Mouse (Mus musculus) 3134 (cell line): ENCODE measurements around the gene Olfr1107.

Source experiments
- DNase-seq: peaks from one replicate; pipeline ENCODE4 v3.0.0-alpha.2; 2011; ENCODE audit warnings: low spot score; ENCODE audit not compliant: insufficient read length; ENCODE audit errors: extremely low read depth

Olfr1107 gene

GRCm38 (mm10) chr2:87075717-87076116, at the start of gene Olfr1107:
Gene Olfr1107, minus strand, starts transcription at chr2:87075817.
- DNase-seq: no peak

- DNase-seq: no peak
These were observed 38.9 kb upstream of the Olfr1107 start, which contains the start of gene Olfr259 for GRCm38 (mm10) chr2:87114467-87114866. Gene Olfr259, minus strand, starts transcription at chr2:87114567.

GRCm38 (mm10) chr2:87095908-87096307, 20.3 kb upstream of the Olfr1107 start, which contains the start of gene Olfr1109:
Gene Olfr1109, minus strand, starts transcription at chr2:87096008.
- DNase-seq: no peak

- DNase-seq: no peak
These were observed 23.4 kb downstream of the Olfr1107 start, which contains the start of gene Olfr1106 for GRCm38 (mm10) chr2:87052173-87052572. Gene Olfr1106, minus strand, starts transcription at chr2:87052273.

GRCm38 (mm10) chr2:87036431-87036830, 39.2 kb downstream of the Olfr1107 start, which contains the start of gene Olfr1105:
Gene Olfr1105, minus strand, starts transcription at chr2:87036531.
- DNase-seq: no peak

- DNase-seq: no peak
These were observed 48.6 kb downstream of the Olfr1107 start, which contains the start of gene Olfr1104 for GRCm38 (mm10) chr2:87026980-87027379. Gene Olfr1104, minus strand, starts transcription at chr2:87027080.
